Mouse (Mus musculus): Measurements from ENCODE around the gene Rin2.

Gene Rin2

DNA sequence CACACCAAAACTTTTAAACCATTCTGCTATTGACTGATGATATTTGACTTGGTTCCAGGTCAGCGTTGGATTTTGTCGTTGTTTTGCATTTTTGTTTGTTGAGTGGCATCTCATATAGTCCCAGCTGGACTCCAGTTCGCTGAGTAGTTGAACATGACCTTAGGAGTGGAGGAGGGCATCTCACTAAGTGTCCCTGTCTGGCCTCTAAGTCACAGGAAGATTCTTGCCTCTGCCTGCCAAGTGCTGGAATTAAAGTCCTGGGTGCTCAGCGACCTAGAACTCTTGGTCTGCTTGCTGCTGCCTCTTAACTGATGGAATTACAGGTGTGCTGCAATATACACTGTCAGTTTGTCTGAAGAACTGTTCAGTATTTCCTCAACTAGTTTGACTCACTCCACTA is 154.2 kb downstream of the Rin2 start:
- no peak for DNase-seq (ENCODE audit: low read depth, low spot score)

DNA sequence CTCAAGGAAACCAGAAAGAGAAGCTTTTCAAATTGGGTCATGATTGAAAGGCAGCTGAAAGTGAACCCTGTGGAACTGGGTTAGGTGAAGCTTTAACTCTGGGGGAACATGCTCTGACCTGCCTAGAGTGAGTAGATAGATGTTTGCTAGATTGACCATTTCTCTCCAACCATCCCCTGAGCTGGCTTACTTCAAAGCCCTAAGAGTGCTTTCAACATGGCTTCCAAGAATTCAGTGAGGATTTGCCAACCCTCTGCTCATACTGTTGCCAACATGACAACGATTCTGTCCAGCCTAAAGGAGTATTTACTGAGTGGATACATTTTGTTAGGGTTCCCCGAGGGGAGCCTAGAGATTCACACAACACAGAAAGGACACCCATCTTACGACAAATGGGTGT is 155.4 kb downstream of the Rin2 start:
- DNase-seq (ENCODE audit: low read depth, low spot score), result no peak

DNA sequence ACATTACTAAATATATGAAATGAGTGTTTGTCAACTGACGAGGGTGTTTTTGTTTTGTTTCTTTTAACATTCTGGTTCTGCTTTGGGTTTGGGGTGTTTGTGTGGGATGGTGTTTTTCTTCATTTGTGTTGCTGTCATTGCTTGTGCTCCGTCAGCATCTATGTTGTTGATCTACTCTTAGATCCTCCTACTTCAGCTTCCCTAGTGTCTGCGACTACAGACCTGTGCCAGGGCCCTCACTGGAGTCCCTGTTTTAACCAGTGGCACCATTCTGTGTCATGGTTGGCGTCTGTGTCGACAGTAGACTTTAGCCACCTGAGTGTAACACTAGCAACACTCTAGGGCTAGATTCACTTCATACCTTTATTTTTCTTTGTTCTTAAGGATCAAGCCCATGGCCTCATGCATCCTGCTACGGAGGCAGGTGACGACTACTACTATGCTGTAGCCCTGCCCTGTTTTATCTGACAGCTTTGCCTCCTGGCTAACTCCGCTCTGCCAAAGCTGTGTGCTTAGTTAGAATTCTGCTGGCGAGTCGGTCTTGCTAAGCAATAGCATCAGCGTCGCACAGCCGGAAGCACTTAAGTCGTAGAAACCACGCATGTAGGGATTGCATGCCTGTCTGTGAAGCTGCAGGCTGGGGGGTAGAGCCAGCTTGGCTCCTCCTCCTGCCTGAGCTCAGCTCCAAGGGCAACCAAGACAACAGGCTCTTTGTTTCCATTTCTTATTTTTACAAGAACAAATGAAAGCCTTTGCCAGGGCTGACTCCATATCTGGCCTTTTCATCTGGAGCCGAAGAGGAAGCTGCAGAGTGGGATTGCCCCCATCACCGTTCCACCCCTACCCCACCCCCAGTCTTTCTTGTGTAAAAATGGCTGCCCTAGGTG is 157.2 kb downstream of the Rin2 start:
- no peak for DNase-seq (ENCODE audit: low read depth, low spot score)

GRCm38 (mm10) chr2:145832836-145833221 is 157.8 kb downstream of the Rin2 start:
- no peak for DNase-seq (ENCODE audit: low read depth, low spot score)

GRCm38 (mm10) chr2:145833341-145833740 is 158.3 kb downstream of the Rin2 start:
- no peak for DNase-seq (ENCODE audit: low read depth, low spot score)

GRCm38 (mm10) chr2:145835920-145836319 is 160.9 kb downstream of the Rin2 start:
- DNase-seq (ENCODE audit: low read depth, low spot score), result no peak

- DNase-seq (ENCODE audit: low read depth, low spot score), result no peak
Measured at GRCm38 (mm10) chr2:145838675-145839074, 163.7 kb downstream of the Rin2 start.

DNA sequence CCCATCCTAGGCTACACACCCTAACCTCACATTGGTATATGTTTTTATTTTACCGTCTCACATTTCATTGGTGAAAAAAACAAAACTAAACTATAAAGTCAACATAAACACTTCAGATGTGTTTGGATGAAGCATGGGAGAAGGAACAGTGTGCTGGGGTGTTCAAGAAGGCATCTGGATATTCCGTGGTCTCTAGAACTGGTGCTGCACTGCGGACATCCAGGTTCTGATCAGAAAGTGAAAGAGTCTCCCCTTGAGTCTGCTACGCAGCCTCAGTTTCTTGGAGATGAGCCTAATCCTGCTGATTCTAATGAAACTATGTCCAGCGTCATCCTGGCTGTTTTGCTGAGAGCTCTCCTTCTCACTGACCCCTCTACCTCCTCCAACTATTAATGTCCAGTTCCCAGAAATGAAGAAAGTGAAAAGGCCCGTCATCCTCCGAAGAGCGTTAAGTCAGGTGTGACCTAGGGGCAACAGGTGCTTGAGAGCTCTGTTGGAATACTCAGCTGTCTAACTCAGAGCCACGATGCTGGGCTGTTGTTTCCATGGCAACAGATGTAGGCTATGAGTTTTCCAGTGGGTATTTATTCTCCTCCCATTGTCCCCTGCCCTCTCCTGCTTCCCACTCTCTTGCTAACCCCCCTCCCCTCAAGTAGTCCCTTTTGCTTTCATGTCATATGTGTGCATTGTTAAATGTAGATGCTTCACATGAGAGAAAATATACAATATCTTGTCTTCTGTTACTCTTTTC is 164.7 kb downstream of the Rin2 start:
- DNase-seq (ENCODE audit: low read depth, low spot score), result no peak

GRCm38 (mm10) chr2:145840320-145840719 is 165.3 kb downstream of the Rin2 start:
- no peak for DNase-seq (ENCODE audit: low read depth, low spot score)

GRCm38 (mm10) chr2:145840910-145841870 is 166.2 kb downstream of the Rin2 start:
- no peak for DNase-seq (ENCODE audit: low read depth, low spot score)

DNA sequence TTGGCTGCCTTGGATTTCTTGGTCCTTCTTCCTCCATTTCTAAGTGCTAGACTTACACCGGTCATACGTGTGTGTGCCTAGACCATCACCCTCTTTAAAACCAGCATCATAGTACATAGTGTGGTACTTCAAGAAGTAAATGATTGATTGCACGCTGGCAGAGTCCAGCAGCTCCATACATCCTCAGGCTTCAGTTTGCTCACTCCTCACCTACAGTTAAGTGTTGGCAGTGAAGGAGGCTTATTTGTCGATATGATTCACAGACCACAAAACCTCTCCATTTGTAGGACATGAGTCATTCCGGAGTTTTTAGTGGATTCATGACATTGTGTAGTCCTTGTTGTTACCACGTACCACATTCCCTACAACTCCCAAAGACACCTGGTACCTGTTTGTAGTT is 168.3 kb downstream of the Rin2 start:
- DNase-seq (ENCODE audit: low read depth, low spot score), result no peak

DNA sequence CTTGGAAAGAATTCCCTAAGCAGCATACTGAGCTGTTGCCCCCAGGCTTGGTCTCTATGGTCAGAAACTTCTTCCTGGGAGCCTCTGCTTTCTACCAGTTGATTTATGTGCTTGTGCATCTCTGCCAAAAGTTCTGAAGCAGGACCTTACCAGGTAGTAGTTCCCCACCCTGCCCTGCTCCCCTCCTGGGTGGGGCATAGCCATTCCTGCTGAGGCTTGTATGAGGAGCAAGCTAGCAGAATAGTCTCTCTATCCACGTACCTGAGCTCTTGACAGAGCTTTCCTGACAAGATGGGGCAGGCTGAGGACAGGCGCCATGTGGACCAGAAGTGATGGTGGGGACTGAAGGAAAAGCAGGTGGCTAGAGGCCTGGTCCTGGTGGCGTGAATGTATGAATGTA is 171.6 kb downstream of the Rin2 start:
- DNase-seq (ENCODE audit: low read depth, low spot score), result no peak

DNA sequence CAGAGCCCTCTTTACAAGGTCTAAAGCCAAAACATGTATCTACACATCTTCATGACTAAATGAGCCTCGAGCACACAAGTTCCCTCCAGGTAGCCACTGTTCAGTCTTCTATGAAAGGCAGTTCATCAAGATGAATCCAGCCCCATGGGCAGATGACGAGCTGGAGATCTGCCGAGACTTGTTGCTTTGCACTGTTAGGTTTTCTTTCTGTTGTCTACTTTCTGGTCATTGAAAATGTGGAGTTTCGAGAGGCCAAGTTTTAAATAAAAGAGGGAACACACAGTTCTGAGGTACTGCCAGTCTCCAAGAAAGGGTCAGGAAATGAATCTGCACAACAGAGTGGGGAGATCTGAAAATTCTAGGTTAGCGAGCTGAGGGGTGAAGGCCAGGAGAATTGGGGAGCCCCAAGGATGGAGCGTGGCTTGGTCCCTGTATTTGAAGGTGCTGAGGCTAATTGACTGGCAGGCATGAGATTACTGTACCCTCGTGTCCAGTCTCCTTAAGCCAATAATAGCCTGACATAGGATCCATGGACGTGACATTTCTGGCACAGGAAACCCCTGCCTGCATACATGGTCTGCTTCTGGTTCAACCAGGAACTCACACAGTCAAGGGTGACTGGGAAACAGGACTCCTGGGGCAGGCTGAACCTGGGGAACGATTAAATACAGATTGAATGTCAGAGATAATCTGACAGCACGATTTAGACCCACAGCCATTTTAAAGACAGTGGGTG is 174.3 kb downstream of the Rin2 start:
- DNase-seq (ENCODE audit: low read depth, low spot score), result no peak

GRCm38 (mm10) chr2:145850779-145851178 is 175.8 kb downstream of the Rin2 start:
- DNase-seq (ENCODE audit: low read depth, low spot score), result no peak

DNA sequence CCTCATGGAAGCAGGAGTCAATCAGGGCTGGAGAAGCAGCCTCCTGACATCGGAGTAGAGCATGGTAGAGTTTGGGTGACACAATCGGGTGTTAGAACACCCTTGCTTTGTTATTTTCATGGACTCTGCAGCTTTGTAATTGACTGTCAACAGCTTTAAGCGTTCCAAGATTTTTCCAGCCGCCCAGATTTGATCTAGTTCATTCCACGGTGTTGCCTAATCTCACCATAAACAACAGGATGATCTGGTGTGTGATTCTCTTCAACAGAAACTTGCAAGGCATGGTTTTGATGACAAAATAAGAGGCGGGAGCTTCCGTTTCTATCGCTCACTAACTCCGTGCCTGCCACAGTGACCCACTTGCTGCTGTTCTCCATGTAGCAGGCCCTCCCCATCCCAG is 180.8 kb downstream of the Rin2 start:
- no peak for DNase-seq (ENCODE audit: low read depth, low spot score)

DNA sequence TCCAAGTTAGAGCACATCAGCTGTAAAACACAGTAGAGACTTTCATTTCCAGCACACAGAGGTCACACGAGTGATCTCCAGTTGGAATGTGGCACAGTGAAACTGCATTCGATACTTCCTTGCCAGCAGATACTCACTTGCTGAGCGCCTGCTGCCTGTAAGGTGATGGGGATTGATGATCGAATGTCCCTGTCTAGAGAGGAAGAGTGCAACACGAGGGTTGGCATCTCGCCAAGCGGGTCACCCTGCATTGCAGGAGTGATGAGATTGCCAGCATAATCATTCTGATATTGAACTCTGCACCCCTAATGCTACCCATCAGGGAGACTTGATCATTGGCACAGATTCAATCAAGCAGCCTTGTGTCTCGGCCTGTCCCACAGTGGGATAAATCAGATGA is 182.8 kb downstream of the Rin2 start:
- DNase-seq (ENCODE audit: low read depth, low spot score), result no peak

DNA sequence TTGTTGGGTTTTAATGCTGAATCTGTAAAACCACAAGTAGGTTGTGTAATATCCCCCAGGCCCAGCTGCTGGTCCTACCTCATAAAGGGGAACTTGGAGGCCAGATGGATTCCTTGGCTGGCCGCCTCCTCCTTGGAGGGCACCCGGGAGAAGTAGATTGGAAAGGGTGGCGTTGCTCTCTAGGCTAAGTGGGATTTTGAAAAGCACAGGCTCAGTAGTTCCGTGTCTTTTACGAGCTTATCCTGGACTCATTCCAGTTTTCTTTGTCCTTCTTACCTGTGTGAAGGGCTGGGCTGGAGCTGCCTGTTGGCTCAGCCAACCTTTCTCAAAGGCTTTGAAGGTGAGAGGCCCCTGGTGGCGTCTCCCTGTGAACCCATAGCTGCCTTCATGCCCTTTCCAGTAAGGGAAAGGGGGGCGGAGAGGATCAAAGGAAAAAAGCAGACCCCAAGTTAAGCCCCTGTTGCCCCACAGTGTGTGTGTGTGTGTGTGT is 184.5 kb downstream of the Rin2 start:
- DNase-seq (ENCODE audit: low read depth, low spot score), result no peak

- DNase-seq (ENCODE audit: low read depth, low spot score), result no peak
Measured at GRCm38 (mm10) chr2:145859932-145860801, 185.2 kb downstream of the Rin2 start.

GRCm38 (mm10) chr2:145861193-145862123 is 186.4 kb downstream of the Rin2 start:
- no peak for DNase-seq (ENCODE audit: low read depth, low spot score)
